Mouse (Mus musculus): ENCODE data around the gene Fermt1. TPM values are rescaled to one million over a fixed set of nuclear protein-coding genes. Genes with fewer than 3 reads are reported as not detected.

The Fermt1 gene
- 12.1 and 17.3 TPM in 2 replicates for polyA plus RNA-seq (2016; fragmentation: Nextera tagmentation; extraction: Ambion mirVana)

- 5% methylated on average over 37 of the region's 37 CpGs for WGBS
- peak within 1 kb of the TSS; percentile 43 for H3K4me3 ChIP-seq
- 0 out of 2 replicates have a peak within 1 kb of the TSS, but pooled peaks have one; percentile 5 for H3K27ac ChIP-seq
- DNase-seq (ENCODE audit: low spot score) = peak; percentile 60
- peaks cover 51% of the 10 kb centered on the region for H3K27me3 ChIP-seq (ENCODE audit: low read depth, poor library complexity, severe bottlenecking)
- no peaks in the 10 kb centered on the region for H3K9me3 ChIP-seq (replicated peaks)
- H3K36me3 ChIP-seq = no peaks in the 10 kb centered on the region
- H3K4me1 ChIP-seq = peaks cover 13% of the 10 kb centered on the region
Observed at GRCm38 (mm10) chr2:132945326-132946207, at the start of gene Fermt1. Fermt1 (minus strand) TSS chr2:132945906.

- Histone ChIP-seq H3K27me3 (ENCODE audit: low read depth, poor library complexity, severe bottlenecking) (no peaks in the 10 kb centered on the region), H3K4me3 (no peak overlapping the region), H3K4me1 (0 out of 2 replicates have a peak, but pooled peaks cover 5% of the 10 kb centered on the region), H3K27ac (no peak overlapping the region), H3K36me3 (no peaks in the 10 kb centered on the region), H3K9me3 (replicated peaks) (no peaks in the 10 kb centered on the region)
- DNase-seq (ENCODE audit: low spot score) = no peak
- whole genome bisulfite sequencing = 68% methylated on average over 9 of the region's 9 CpGs
Observed at GRCm38 (mm10) chr2:132992659-132993531, 47.2 kb upstream of the Fermt1 start.

DNA sequence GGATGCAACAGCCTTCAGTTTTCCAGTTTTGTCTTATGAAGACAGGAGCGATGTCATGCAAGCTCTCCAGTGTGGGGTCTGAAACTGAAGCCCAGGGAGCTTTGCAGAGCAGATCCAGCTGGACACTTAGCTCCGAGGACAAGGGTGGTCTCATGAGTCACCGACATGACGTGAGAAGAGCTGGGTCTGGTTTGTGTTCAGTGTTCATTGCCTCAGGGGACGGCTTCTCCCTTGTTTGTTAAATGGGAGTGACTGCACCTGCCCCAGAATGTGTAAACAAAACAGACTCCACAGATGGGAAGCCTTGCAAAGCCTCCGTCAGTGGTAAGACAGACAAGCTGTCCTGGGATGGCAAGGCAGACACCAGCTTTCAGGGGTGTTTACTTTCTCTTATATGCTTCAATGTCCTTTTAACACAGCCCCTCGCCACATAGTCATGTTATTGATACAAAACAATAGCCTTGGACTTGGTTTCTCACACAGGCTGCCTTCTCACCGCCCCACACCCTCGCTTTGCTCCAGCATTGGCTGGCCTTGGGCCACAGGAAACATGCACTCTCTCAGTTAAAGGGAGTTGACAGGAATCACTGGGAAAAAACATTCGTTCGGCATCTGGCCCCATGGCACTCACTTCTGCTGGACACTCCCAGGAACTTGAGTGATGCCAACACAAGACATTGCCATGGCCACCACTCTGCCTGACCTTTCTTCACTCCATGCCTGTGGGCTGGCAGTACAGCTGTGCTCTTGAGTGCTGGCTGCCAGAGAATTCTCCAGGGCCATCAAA lies 44.3 kb upstream of the Fermt1 start:
- Histone ChIP-seq H3K27me3 (ENCODE audit: low read depth, poor library complexity, severe bottlenecking) (no peaks in the 10 kb centered on the region), H3K27ac (no peak overlapping the region), H3K9me3 (replicated peaks) (no peaks in the 10 kb centered on the region), H3K4me3 (no peak overlapping the region), H3K4me1 (0 out of 2 replicates have a peak, but pooled peaks cover 5% of the 10 kb centered on the region), H3K36me3 (no peaks in the 10 kb centered on the region)
- DNase-seq (ENCODE audit: low spot score) = no peak
- 63% methylated on average over 11 of the region's 11 CpGs for WGBS

DNA sequence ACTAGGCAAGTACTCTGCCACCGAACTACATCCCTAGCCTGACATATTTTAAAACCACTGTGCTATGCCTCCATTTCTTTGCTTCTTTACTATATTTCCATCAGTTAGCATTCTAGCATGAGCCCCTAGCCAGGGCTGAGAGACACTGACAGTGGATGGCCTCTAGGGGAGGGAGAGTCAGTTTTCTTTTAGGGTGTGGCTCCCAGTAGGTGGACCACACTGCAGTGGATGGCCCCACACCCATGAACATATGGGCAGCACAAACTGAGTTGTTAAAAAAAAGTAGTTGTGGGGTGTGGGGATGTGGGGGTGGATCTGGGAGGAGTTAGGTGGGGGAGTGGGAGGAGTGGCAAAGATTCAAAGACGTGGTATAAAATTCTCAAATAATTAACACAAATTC lies 27.6 kb upstream of the Fermt1 start:
- no peak overlapping the region for H3K4me3 ChIP-seq
- H3K27me3 ChIP-seq (ENCODE audit: low read depth, poor library complexity, severe bottlenecking) = no peaks in the 10 kb centered on the region
- 79% methylated on average over 2 of the region's 2 CpGs for WGBS
- no peak overlapping the region for H3K27ac ChIP-seq
- H3K4me1 ChIP-seq = no peaks in the 10 kb centered on the region
- no peaks in the 10 kb centered on the region for H3K9me3 ChIP-seq (replicated peaks)
- DNase-seq (ENCODE audit: low spot score) = no peak
- no peaks in the 10 kb centered on the region for H3K36me3 ChIP-seq

- H3K36me3 ChIP-seq = no peaks in the 10 kb centered on the region
- H3K27ac ChIP-seq = no peak overlapping the region
- no peaks in the 10 kb centered on the region for H3K27me3 ChIP-seq (ENCODE audit: low read depth, poor library complexity, severe bottlenecking)
- H3K9me3 ChIP-seq (replicated peaks) = no peaks in the 10 kb centered on the region
- no peak overlapping the region for H3K4me3 ChIP-seq
- WGBS = 44% methylated on average over 4 of the region's 4 CpGs
- no peak for DNase-seq (ENCODE audit: low spot score)
- H3K4me1 ChIP-seq = no peaks in the 10 kb centered on the region
Observed at GRCm38 (mm10) chr2:132970772-132971173, 25.1 kb upstream of the Fermt1 start.

- WGBS = 71% methylated on average over 1 of the region's 1 CpGs
- no peaks in the 10 kb centered on the region for H3K27me3 ChIP-seq (ENCODE audit: low read depth, poor library complexity, severe bottlenecking)
- H3K4me1 ChIP-seq = no peaks in the 10 kb centered on the region
- H3K27ac ChIP-seq = no peak overlapping the region
- H3K4me3 ChIP-seq = no peak overlapping the region
- no peaks in the 10 kb centered on the region for H3K36me3 ChIP-seq
- no peaks in the 10 kb centered on the region for H3K9me3 ChIP-seq (replicated peaks)
- DNase-seq (ENCODE audit: low spot score) = no peak
Observed at GRCm38 (mm10) chr2:132957786-132958185, 12.1 kb upstream of the Fermt1 start.

DNA sequence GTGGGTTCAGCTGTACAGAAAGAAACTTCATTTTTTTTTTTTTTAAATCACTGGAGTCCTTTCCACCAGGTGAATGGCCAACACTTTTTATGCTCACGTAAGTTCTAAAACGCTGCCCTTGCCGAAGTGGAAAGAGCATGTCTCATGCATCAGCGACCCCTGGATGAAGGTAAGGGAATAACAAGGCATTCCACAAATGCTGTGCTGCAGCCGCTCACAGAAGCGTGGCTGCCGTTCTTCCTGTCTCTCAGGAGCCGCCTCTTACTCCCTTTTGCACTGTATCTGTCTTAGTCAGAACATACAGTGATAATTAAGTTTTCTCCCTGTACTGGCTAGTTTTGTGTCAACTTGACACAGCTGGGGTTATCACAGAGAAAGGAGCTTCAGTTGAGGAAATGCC lies 6.5 kb upstream of the Fermt1 start:
- Histone ChIP-seq H3K4me1 (no peaks in the 10 kb centered on the region), H3K36me3 (no peaks in the 10 kb centered on the region), H3K4me3 (no peak overlapping the region), H3K27me3 (ENCODE audit: low read depth, poor library complexity, severe bottlenecking) (peaks cover 5% of the 10 kb centered on the region; the same call in 1 of the 2 replicates), H3K9me3 (replicated peaks) (no peaks in the 10 kb centered on the region), H3K27ac (no peak overlapping the region)
- WGBS = 8% methylated on average over 8 of the region's 8 CpGs
- peak; percentile 43 for DNase-seq (ENCODE audit: low spot score)

- Histone ChIP-seq H3K4me3 (no peak overlapping the region), H3K4me1 (peaks cover 13% of the 10 kb centered on the region), H3K9me3 (replicated peaks) (no peaks in the 10 kb centered on the region), H3K36me3 (no peaks in the 10 kb centered on the region), H3K27me3 (ENCODE audit: low read depth, poor library complexity, severe bottlenecking) (peaks cover 44% of the 10 kb centered on the region), H3K27ac (no peak overlapping the region)
- 88% methylated on average over 7 of the region's 7 CpGs for WGBS
- no peak for DNase-seq (ENCODE audit: low spot score)
Observed at GRCm38 (mm10) chr2:132948174-132948573, 2.5 kb upstream of the Fermt1 start.

- Histone ChIP-seq H3K9me3 (replicated peaks) (no peaks in the 10 kb centered on the region), H3K4me1 (peaks cover 13% of the 10 kb centered on the region), H3K27ac (no peak overlapping the region), H3K27me3 (ENCODE audit: low read depth, poor library complexity, severe bottlenecking) (peaks cover 51% of the 10 kb centered on the region), H3K36me3 (no peaks in the 10 kb centered on the region), H3K4me3 (no peak overlapping the region)
- WGBS = 68% methylated on average over 6 of the region's 6 CpGs
- DNase-seq (ENCODE audit: low spot score) = no peak
Observed at GRCm38 (mm10) chr2:132946976-132947375, 1.3 kb upstream of the Fermt1 start.

GRCm38 (mm10) chr2:132944711-132945325 lies 888 bp downstream of the Fermt1 start:
- Histone ChIP-seq H3K4me3 (peak overlapping the region; percentile 43), H3K4me1 (peaks cover 13% of the 10 kb centered on the region), H3K36me3 (no peaks in the 10 kb centered on the region), H3K9me3 (replicated peaks) (no peaks in the 10 kb centered on the region), H3K27me3 (ENCODE audit: low read depth, poor library complexity, severe bottlenecking) (peaks cover 51% of the 10 kb centered on the region), H3K27ac (0 out of 2 replicates have a peak overlapping the region, but pooled peaks have one; percentile 5)
- no peak for DNase-seq (ENCODE audit: low spot score)
- 6% methylated on average over 24 of the region's 24 CpGs for WGBS

GRCm38 (mm10) chr2:132943997-132944396 lies 1.7 kb downstream of the Fermt1 start:
- Histone ChIP-seq H3K36me3 (no peaks in the 10 kb centered on the region), H3K27ac (no peak overlapping the region), H3K27me3 (ENCODE audit: low read depth, poor library complexity, severe bottlenecking) (peaks cover 51% of the 10 kb centered on the region), H3K9me3 (replicated peaks) (no peaks in the 10 kb centered on the region), H3K4me3 (peak overlapping the region; percentile 19; the same call in 1 of the 2 replicates), H3K4me1 (peaks cover 13% of the 10 kb centered on the region)
- DNase-seq (ENCODE audit: low spot score) = no peak
- 39% methylated on average over 13 of the region's 13 CpGs for WGBS

DNA sequence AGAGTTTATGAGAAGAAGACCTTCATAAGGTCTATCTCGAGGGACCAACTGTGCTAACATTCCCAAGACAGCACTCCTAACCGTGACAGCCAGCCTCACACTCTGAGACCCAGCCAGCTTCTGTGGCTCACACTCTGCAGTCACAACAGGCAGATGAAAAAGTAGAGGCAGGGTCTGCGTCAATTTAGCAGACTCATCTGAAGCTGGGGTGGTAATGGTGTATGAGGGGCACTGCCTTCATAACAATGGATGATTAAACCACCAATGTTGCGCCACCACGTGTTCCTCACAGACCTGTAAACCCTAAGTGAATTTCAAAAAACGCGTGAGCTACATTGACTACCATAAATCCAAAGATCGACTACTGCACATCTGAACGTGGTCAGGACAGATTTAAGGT lies 2.1 kb downstream of the Fermt1 start:
- Histone ChIP-seq H3K27ac (no peak overlapping the region), H3K4me1 (peaks cover 13% of the 10 kb centered on the region), H3K27me3 (ENCODE audit: low read depth, poor library complexity, severe bottlenecking) (peaks cover 51% of the 10 kb centered on the region), H3K9me3 (replicated peaks) (no peaks in the 10 kb centered on the region), H3K4me3 (peak overlapping the region; percentile 19; the same call in 1 of the 2 replicates), H3K36me3 (no peaks in the 10 kb centered on the region)
- no peak for DNase-seq (ENCODE audit: low spot score)
- WGBS = 43% methylated on average over 9 of the region's 9 CpGs
